Mouse (Mus musculus): ENCODE data around the gene Vangl1. TPM values are rescaled to one million over a fixed set of nuclear protein-coding genes. Genes with fewer than 3 reads are reported as not detected.

Gene Vangl1
- polyA plus RNA-seq, 1 experiment from 2014 or later = 19.2 TPM

DNA sequence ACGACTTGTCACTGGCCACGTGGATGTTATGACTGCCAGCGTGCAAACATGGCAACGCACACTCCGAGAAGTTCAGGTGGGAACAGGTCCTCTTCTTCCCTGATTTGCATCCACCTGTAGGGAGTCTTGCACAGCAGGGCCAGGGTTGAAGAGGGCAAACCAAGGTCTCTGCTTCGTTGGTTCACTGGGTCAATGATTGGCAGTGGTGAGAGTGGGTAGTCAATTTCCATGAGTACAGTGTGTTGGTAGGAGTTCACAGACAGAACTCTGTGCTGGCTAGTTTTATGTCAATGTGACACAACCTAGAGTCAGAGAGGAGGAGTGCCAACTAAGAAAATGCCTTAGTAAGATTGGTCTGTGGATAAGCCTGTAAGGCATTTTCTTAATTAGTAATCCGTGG is 50.4 kb downstream of the Vangl1 start:
- Histone ChIP-seq H3K4me1 (peaks cover 27% of the 10 kb centered on the region), H3K4me2 (no peak overlapping the region), H3K9me3 (no peaks in the 10 kb centered on the region), H3K4me3 (no peak overlapping the region), H3K9ac (no peak overlapping the region), H3K27ac (replicated peaks) (0 out of 2 replicates have a peak overlapping the region, but pooled peaks have one; percentile 5), H3K36me3 (peaks cover 42% of the 10 kb centered on the region), H3K27me3 (replicated peaks) (no peaks in the 10 kb centered on the region)
- no peak for ATAC-seq (ENCODE audit: extremely low read depth, insufficient number of reproducible peaks, low FRiP score, low TSS enrichment)
- 88% methylated on average over 7 of the region's 7 CpGs for WGBS

GRCm38 (mm10) chr3:102152872-102153271 is 51.6 kb downstream of the Vangl1 start:
- Histone ChIP-seq H3K4me1 (peaks cover 34% of the 10 kb centered on the region), H3K9me3 (no peaks in the 10 kb centered on the region), H3K4me2 (no peak overlapping the region), H3K9ac (0 out of 2 replicates have a peak overlapping the region, but pooled peaks have one; percentile 19), H3K27ac (replicated peaks) (peak overlapping the region; percentile 62; the same call in 1 of the 2 replicates), H3K27me3 (replicated peaks) (no peaks in the 10 kb centered on the region), H3K4me3 (no peak overlapping the region), H3K36me3 (peaks cover 32% of the 10 kb centered on the region)
- 26% methylated on average over 4 of the region's 4 CpGs for WGBS
- ATAC-seq (ENCODE audit: extremely low read depth, insufficient number of reproducible peaks, low FRiP score, low TSS enrichment) = no peak

DNA sequence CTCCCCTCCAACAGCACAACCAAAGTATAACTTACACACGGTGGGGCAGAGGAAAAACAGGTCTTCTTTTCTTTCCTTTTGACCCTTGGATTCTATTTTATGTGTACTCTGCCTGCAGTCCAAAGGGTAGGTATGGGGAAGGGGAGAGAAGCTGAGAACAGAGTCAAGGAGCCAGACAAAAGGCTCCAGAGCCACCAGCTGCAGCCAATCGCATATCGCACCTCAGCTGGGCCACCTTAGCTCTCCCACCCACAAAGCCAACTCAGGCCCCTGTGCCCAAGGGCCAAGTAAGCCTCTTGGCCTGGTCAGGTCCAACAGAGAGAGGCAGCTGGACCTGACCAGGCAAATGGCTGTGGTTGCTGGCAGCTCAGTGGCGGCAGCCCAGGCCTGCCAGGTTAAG is 52.0 kb downstream of the Vangl1 start:
- peaks cover 28% of the 10 kb centered on the region for H3K36me3 ChIP-seq
- H3K27ac ChIP-seq (replicated peaks) = peak overlapping the region; percentile 62; the same call in 1 of the 2 replicates
- 50% methylated on average over 4 of the region's 4 CpGs for WGBS
- peaks cover 36% of the 10 kb centered on the region for H3K4me1 ChIP-seq
- no peaks in the 10 kb centered on the region for H3K27me3 ChIP-seq (replicated peaks)
- H3K4me3 ChIP-seq = no peak overlapping the region
- no peaks in the 10 kb centered on the region for H3K9me3 ChIP-seq
- ATAC-seq (ENCODE audit: extremely low read depth, insufficient number of reproducible peaks, low FRiP score, low TSS enrichment) = no peak
- no peak overlapping the region for H3K4me2 ChIP-seq
- 0 out of 2 replicates have a peak overlapping the region, but pooled peaks have one; percentile 19 for H3K9ac ChIP-seq

DNA sequence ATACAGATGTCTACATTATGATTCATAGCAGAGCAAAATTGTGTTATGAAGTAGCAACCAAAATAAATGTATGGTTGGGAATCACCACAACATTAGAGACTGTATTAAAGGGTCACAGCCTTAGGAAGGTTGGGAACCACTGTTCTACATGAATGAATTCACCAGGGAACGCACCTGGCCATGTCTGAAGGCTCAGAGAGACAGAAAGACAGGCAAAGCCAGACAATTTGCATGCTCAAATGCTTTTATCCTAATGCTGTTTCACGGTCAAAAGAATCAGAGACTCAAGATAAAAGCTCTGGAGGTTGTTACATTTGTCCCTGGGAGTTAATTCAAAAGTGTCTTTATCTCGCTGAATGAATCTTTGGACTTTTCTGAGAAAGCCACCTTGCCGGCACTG is 52.6 kb downstream of the Vangl1 start:
- Histone ChIP-seq H3K9ac (no peak overlapping the region), H3K4me1 (peaks cover 42% of the 10 kb centered on the region), H3K36me3 (peaks cover 24% of the 10 kb centered on the region), H3K27ac (replicated peaks) (no peak overlapping the region), H3K4me2 (no peak overlapping the region), H3K9me3 (no peaks in the 10 kb centered on the region), H3K4me3 (no peak overlapping the region), H3K27me3 (replicated peaks) (no peaks in the 10 kb centered on the region)
- 69% methylated on average over 4 of the region's 4 CpGs for WGBS
- ATAC-seq (ENCODE audit: extremely low read depth, insufficient number of reproducible peaks, low FRiP score, low TSS enrichment) = no peak

DNA sequence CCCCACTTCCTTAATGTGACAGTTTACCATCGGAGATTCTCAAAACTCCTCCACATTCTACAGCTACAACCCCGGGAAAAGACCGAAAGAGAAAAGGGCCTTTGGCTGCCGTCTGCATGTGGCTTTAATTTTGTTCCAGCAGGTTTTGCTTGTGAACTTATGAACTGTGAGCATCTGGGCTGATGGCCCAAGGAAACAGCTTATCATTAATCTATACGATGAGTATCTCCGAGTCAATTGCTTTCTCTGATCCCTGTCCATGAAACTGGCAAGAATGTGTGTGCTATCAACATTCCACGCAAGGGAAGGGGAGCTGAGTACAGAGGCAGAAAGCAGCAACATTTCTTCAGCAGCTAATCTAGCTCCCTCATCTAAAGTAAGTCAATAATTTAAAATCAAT is 54.6 kb downstream of the Vangl1 start:
- H3K4me3 ChIP-seq = no peak overlapping the region
- no peaks in the 10 kb centered on the region for H3K9me3 ChIP-seq
- H3K9ac ChIP-seq = no peak overlapping the region
- H3K4me2 ChIP-seq = no peak overlapping the region
- H3K36me3 ChIP-seq = peaks cover 28% of the 10 kb centered on the region
- no peaks in the 10 kb centered on the region for H3K27me3 ChIP-seq (replicated peaks)
- no peak for ATAC-seq (ENCODE audit: extremely low read depth, insufficient number of reproducible peaks, low FRiP score, low TSS enrichment)
- H3K4me1 ChIP-seq = peaks cover 53% of the 10 kb centered on the region
- 44% methylated on average over 7 of the region's 7 CpGs for WGBS
- 0 out of 2 replicates have a peak overlapping the region, but pooled peaks have one; percentile 3 for H3K27ac ChIP-seq (replicated peaks)

DNA sequence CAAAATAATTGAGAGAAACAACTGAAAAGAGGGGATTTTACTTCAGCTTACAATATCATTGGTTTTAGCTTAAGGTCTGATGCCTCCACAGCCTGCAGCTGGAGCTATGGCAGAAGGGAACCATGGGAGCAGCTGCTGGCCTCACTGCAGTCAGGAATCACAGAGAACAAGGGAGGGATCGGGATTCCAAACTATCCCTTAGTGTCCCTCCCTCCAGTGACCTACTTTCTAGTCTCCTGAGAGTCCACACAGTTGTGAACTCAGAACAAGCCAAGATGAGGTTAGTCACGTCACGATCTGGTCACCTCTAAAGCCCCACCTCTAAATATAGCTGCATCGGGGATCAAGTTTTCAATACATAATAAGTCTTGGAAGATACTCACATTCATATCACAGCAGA is 57.3 kb downstream of the Vangl1 start:
- no peak overlapping the region for H3K9ac ChIP-seq
- H3K4me1 ChIP-seq = peaks cover 65% of the 10 kb centered on the region
- no peak overlapping the region for H3K4me2 ChIP-seq
- no peak overlapping the region for H3K27ac ChIP-seq (replicated peaks)
- H3K36me3 ChIP-seq = peaks cover 32% of the 10 kb centered on the region
- no peaks in the 10 kb centered on the region for H3K27me3 ChIP-seq (replicated peaks)
- 71% methylated on average over 4 of the region's 4 CpGs for WGBS
- no peak for ATAC-seq (ENCODE audit: extremely low read depth, insufficient number of reproducible peaks, low FRiP score, low TSS enrichment)
- no peaks in the 10 kb centered on the region for H3K9me3 ChIP-seq
- H3K4me3 ChIP-seq = no peak overlapping the region

- Histone ChIP-seq H3K36me3 (peaks cover 34% of the 10 kb centered on the region), H3K27me3 (replicated peaks) (no peaks in the 10 kb centered on the region), H3K27ac (replicated peaks) (no peak overlapping the region), H3K9ac (no peak overlapping the region), H3K4me1 (peaks cover 63% of the 10 kb centered on the region), H3K4me2 (no peak overlapping the region), H3K4me3 (no peak overlapping the region), H3K9me3 (no peaks in the 10 kb centered on the region)
- no peak for ATAC-seq (ENCODE audit: extremely low read depth, insufficient number of reproducible peaks, low FRiP score, low TSS enrichment)
- WGBS = 83% methylated on average over 6 of the region's 6 CpGs
Measured at GRCm38 (mm10) chr3:102146428-102146827, 58.1 kb downstream of the Vangl1 start.

- no peak overlapping the region for H3K4me3 ChIP-seq
- no peak overlapping the region for H3K4me2 ChIP-seq
- 58% methylated on average over 6 of the region's 6 CpGs for WGBS
- no peak overlapping the region for H3K9ac ChIP-seq
- ATAC-seq (ENCODE audit: extremely low read depth, insufficient number of reproducible peaks, low FRiP score, low TSS enrichment) = no peak
- no peaks in the 10 kb centered on the region for H3K27me3 ChIP-seq (replicated peaks)
- H3K9me3 ChIP-seq = no peaks in the 10 kb centered on the region
- peaks cover 63% of the 10 kb centered on the region for H3K4me1 ChIP-seq
- peaks cover 37% of the 10 kb centered on the region for H3K36me3 ChIP-seq
- H3K27ac ChIP-seq (replicated peaks) = no peak overlapping the region
Measured at GRCm38 (mm10) chr3:102145645-102146386, 58.7 kb downstream of the Vangl1 start.

DNA sequence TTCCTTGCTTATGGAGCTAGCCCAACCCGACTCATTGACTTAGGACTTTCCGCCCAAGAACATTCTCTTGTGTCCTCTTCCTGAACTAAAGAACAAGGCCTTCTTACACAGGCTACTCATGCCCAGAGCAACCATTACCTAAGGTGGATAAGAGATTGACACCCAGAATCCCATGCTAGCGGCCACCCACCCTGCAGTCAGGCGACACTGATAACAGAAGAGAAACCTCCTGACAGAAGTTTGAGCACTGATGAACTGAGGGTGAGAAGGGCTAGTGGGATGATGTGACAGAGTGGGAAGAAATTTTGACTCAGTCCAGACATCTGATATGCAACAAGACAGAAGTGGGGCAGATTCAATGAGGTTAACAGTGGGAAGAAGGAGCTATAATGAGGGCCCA is 60.1 kb downstream of the Vangl1 start:
- Histone ChIP-seq H3K4me1 (peaks cover 56% of the 10 kb centered on the region), H3K27ac (replicated peaks) (peak overlapping the region; percentile 57)

DNA sequence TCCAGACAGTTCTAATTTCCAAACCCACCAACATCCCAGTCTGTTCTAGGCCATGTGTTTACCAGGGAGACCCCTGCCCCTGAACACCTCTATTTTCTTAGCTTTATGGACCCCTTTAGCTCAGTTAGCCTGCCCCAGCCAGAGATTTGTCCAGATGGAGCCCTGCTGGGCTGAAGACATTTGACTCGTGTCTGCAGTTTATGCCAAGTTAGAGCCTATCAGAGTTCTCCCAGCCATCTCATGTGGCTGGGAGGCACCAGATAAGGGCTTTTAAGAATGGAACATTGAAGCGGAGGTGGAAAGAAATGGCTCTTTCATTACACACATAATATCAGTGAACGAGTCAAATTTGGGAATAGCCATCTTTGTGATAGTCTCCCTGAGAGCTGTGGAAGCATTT is 61.0 kb downstream of the Vangl1 start:
- ATAC-seq (ENCODE audit: extremely low read depth, insufficient number of reproducible peaks, low FRiP score, low TSS enrichment) = no peak
- no peaks in the 10 kb centered on the region for H3K27me3 ChIP-seq (replicated peaks)
- WGBS = 24% methylated on average over 3 of the region's 3 CpGs

More for the DNA sequence above, 60.1 kb downstream of the Vangl1 start:
- WGBS = 73% methylated on average over 4 of the region's 4 CpGs
- Histone ChIP-seq H3K27me3 (replicated peaks) (no peaks in the 10 kb centered on the region), H3K36me3 (peaks cover 44% of the 10 kb centered on the region), H3K4me3 (no peak overlapping the region), H3K4me2 (no peak overlapping the region), H3K9me3 (no peaks in the 10 kb centered on the region), H3K9ac (no peak overlapping the region)
- no peak for ATAC-seq (ENCODE audit: extremely low read depth, insufficient number of reproducible peaks, low FRiP score, low TSS enrichment)

GRCm38 (mm10) chr3:102142947-102143346 is 61.5 kb downstream of the Vangl1 start:
- peaks cover 44% of the 10 kb centered on the region for H3K36me3 ChIP-seq
- H3K9ac ChIP-seq = no peak overlapping the region

More for the DNA sequence above, 61.0 kb downstream of the Vangl1 start:
- Histone ChIP-seq H3K36me3 (peaks cover 44% of the 10 kb centered on the region), H3K4me1 (peaks cover 48% of the 10 kb centered on the region), H3K4me2 (peak overlapping the region; percentile 7; the same call in 1 of the 2 replicates), H3K9me3 (no peaks in the 10 kb centered on the region), H3K27ac (replicated peaks) (0 out of 2 replicates have a peak overlapping the region, but pooled peaks have one; percentile 30), H3K4me3 (no peak overlapping the region), H3K9ac (no peak overlapping the region)

DNA sequence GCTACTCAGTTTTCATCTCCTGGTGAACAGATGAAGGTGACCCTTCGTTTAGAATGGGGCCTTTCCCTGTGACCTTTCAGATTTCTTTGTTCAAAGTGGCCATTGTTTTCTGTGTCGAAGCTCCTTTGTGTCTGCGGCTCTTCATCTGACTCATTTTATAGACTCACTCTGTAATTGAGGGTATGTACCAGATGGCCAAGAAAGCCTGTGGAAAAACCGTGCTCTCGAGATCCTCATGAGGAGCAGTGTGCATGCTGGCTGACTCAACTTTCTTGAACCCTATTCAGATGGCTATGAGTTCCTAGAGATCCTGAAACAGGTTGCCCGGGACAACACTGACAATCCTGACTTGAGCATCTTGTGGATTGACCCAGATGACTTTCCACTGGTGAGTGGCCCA is 62.6 kb downstream of the Vangl1 start:
- Histone ChIP-seq H3K4me1 (peaks cover 31% of the 10 kb centered on the region), H3K36me3 (peaks cover 43% of the 10 kb centered on the region)
- 79% methylated on average over 6 of the region's 6 CpGs for WGBS

More at GRCm38 (mm10) chr3:102142947-102143346, 61.5 kb downstream of the Vangl1 start:
- Histone ChIP-seq H3K27ac (replicated peaks) (no peak overlapping the region), H3K4me3 (no peak overlapping the region), H3K4me2 (no peak overlapping the region), H3K9me3 (no peaks in the 10 kb centered on the region), H3K4me1 (peaks cover 42% of the 10 kb centered on the region), H3K27me3 (replicated peaks) (no peaks in the 10 kb centered on the region)
- no peak for ATAC-seq (ENCODE audit: extremely low read depth, insufficient number of reproducible peaks, low FRiP score, low TSS enrichment)
- 85% methylated on average over 4 of the region's 4 CpGs for WGBS

More for the DNA sequence above, 62.6 kb downstream of the Vangl1 start:
- no peak overlapping the region for H3K9ac ChIP-seq
- H3K27me3 ChIP-seq (replicated peaks) = no peaks in the 10 kb centered on the region
- no peak for ATAC-seq (ENCODE audit: extremely low read depth, insufficient number of reproducible peaks, low FRiP score, low TSS enrichment)
- no peak overlapping the region for H3K4me2 ChIP-seq
- no peaks in the 10 kb centered on the region for H3K9me3 ChIP-seq
- no peak overlapping the region for H3K27ac ChIP-seq (replicated peaks)
- H3K4me3 ChIP-seq = no peak overlapping the region

Measured in heart, embryonic 13.5 days (tissue).